Mouse (Mus musculus): Measurements from ENCODE around the gene Tmem170b.

DNA sequence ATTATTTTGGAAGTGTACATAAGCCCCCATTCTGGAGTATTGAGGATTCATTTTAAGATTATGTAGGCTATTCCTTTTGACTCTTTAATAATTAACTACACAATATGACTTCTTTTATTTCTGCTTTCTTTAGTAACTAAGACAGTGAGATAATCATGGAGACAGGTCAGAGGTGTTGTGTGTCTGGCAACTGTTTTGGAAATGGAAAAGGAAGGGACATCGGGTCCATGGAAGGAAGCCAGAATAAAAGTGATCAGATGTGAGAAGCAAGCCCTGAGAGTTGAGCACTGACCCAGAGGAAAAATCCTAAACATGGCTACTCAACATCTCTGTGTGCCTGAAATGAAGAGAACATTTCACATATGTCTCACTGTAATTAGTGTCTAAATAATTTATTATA is 5.3 kb downstream of the Tmem170b start:
- TF ChIP-seq CTCF (IDR thresholded peaks at IDR 0.05; ENCODE audit: low read depth) (no peak), EP300 (IDR thresholded peaks at IDR 0.05; ENCODE audit: low read depth) (no peak)

Measured in heart, postnatal 0 days (tissue).